Mouse (Mus musculus) heart, postnatal 36 days (tissue): ENCODE data around the gene Wbp2nl. TPM values are rescaled to one million over a fixed set of nuclear protein-coding genes. Genes with fewer than 3 reads are reported as not detected.
"Not testable (repeated sequence)": the region's sequence is repeated elsewhere in the genome, so short reads cannot be mapped to it uniquely, and the experiment has no call there.

ENCODE experiments used
- DNase-seq, 2 experiments: peaks; one replicate each; pipeline ENCODE4 v3.0.0; 2021 to 2022
- intact Hi-C: fragments of 180-260 bp; cut with DNase I; formaldehyde crosslinking; loops from one replicate; pipeline ENCODE4 v1.15.1; 2025
- total RNA-seq, 2 experiments: library from RNA; stranded (reverse); gene quantifications; 2 replicates each; pipeline ENCODE4 v1.2.3; 2021

Gene Wbp2nl
- total RNA-seq, 2 experiments from 2014 or later: not detected

- no peak for DNase-seq
- intact Hi-C loops: loop anchor here (5.0 kb wide), 2 partner anchors 199 to 219 kb away; partner anchors contain the start of genes Ccdc134 and Srebf2
Observed at GRCm38 (mm10) chr15:82346580-82347302, 48.0 kb downstream of the Wbp2nl start.

GRCm38 (mm10) chr15:82347303-82347676 is 48.5 kb downstream of the Wbp2nl start:
- intact Hi-C loops: loop anchor here (5.0 kb wide), 2 partner anchors 200 to 220 kb away; partner anchors contain the start of genes Ccdc134 and Srebf2
- DNase-seq: no peak

- DNase-seq: no peak
- intact Hi-C loops: loop anchor here (5.0 kb wide), 2 partner anchors 201 to 221 kb away; partner anchors contain the start of genes Ccdc134 and Srebf2
Observed at GRCm38 (mm10) chr15:82347852-82348251, 49.1 kb downstream of the Wbp2nl start.

GRCm38 (mm10) chr15:82348258-82348998 is 49.7 kb downstream of the Wbp2nl start:
- intact Hi-C loops: loop anchor here (5.0 kb wide), 2 partner anchors 201 to 221 kb away; partner anchors contain the start of genes Ccdc134 and Srebf2

GRCm38 (mm10) chr15:82348999-82349341 is 50.2 kb downstream of the Wbp2nl start:
- intact Hi-C loops: loop anchor here (5.0 kb wide), 2 partner anchors 202 to 222 kb away; partner anchors contain the start of genes Ccdc134 and Srebf2

More at GRCm38 (mm10) chr15:82348258-82348998, 49.7 kb downstream of the Wbp2nl start:
- no peak for DNase-seq

GRCm38 (mm10) chr15:82350349-82350748 is 51.6 kb downstream of the Wbp2nl start:
- DNase-seq: no peak
- intact Hi-C loops: no loop called here

More at GRCm38 (mm10) chr15:82348999-82349341, 50.2 kb downstream of the Wbp2nl start:
- no peak for DNase-seq

GRCm38 (mm10) chr15:82351480-82351879 is 52.7 kb downstream of the Wbp2nl start:
- intact Hi-C loops: no loop called here
- no peak for DNase-seq

GRCm38 (mm10) chr15:82353078-82353744 is 54.5 kb downstream of the Wbp2nl start:
- DNase-seq: no peak
- intact Hi-C loops: no loop called here

- DNase-seq: no peak
Observed at GRCm38 (mm10) chr15:82353745-82354113, 55.0 kb downstream of the Wbp2nl start.

GRCm38 (mm10) chr15:82354126-82354945 is 55.6 kb downstream of the Wbp2nl start, which contains the start of gene Ndufa6:
Gene Ndufa6, minus strand, starts transcription at chr15:82354322.
- peak; percentile 95 to 97 for DNase-seq
- intact Hi-C loops: loop anchor here (1.0 to 2.0 kb wide), 2 partner anchors 22 to 63 kb away; no protein-coding TSS in a partner anchor

More at GRCm38 (mm10) chr15:82353745-82354113, 55.0 kb downstream of the Wbp2nl start:
- intact Hi-C loops: loop anchor here (1.0 to 2.0 kb wide), 2 partner anchors 23 to 64 kb away; no protein-coding TSS in a partner anchor

GRCm38 (mm10) chr15:82358431-82359260 is 59.9 kb downstream of the Wbp2nl start:
- no peak for DNase-seq
- intact Hi-C loops: no loop called here

- DNase-seq: no peak
Observed at GRCm38 (mm10) chr15:82361459-82362018, 62.8 kb downstream of the Wbp2nl start.

GRCm38 (mm10) chr15:82362234-82362633 is 63.5 kb downstream of the Wbp2nl start:
- intact Hi-C loops: no loop called here
- no peak for DNase-seq

More at GRCm38 (mm10) chr15:82361459-82362018, 62.8 kb downstream of the Wbp2nl start:
- intact Hi-C loops: no loop called here

GRCm38 (mm10) chr15:82363801-82364200 is 65.0 kb downstream of the Wbp2nl start:
- intact Hi-C loops, DNase-seq: not testable (repeated sequence)
